Mouse (Mus musculus) forebrain, embryonic 13.5 days (tissue): ENCODE results near the gene Tjp1. TPM values are rescaled to one million over a fixed set of nuclear protein-coding genes. Genes with fewer than 3 reads are reported as not detected.
A peak's percentile ranks its signal among the peaks of the same experiment; 100 is the strongest.

Source experiments
- ATAC-seq: fragments of 200-750 bp; cut with Nextera tagmentation; 2 replicates; pipeline ENCODE4 v1.8.0; 2017
- H3K27ac ChIP-seq: fragments of 300-500 bp; sonication (generic); 2 replicates; pipeline ENCODE4 v1.5.1; 2015; ENCODE audit warnings: inconsistent platforms, mild to moderate bottlenecking, moderate library complexity
- H3K27me3 ChIP-seq: fragments of 300-500 bp; sonication (generic); 2 replicates; pipeline ENCODE4 v1.6.1; 2015; ENCODE audit warnings: mild to moderate bottlenecking, inconsistent platforms
- H3K36me3 ChIP-seq: fragments of 300-500 bp; sonication (generic); 2 replicates; pipeline ENCODE4 v1.6.1; 2015; ENCODE audit warnings: mild to moderate bottlenecking, inconsistent platforms; ENCODE audit not compliant: poor library complexity, severe bottlenecking
- H3K4me1 ChIP-seq: fragments of 300-500 bp; sonication (generic); 2 replicates; pipeline ENCODE4 v1.6.1; 2015; ENCODE audit warnings: inconsistent platforms
- H3K4me2 ChIP-seq: fragments of 300-500 bp; sonication (generic); 2 replicates; pipeline ENCODE4 v1.6.1; 2015; ENCODE audit warnings: inconsistent platforms, mild to moderate bottlenecking, moderate library complexity
- H3K4me3 ChIP-seq: fragments of 300-500 bp; sonication (generic); 2 replicates; pipeline ENCODE4 v1.5.1; 2015; ENCODE audit warnings: mild to moderate bottlenecking, inconsistent platforms
- H3K9ac ChIP-seq: fragments of 300-500 bp; sonication (generic); 2 replicates; pipeline ENCODE4 v1.6.1; 2015; ENCODE audit warnings: mild to moderate bottlenecking, inconsistent platforms
- H3K9me3 ChIP-seq: fragments of 300-500 bp; sonication (generic); replicated peaks from 2 replicates; pipeline ENCODE4 v1.6.1; 2016; ENCODE audit warnings: inconsistent platforms
- WGBS: fragments of 180-500 bp; shearing (Covaris S2); methylation state at CpG from one replicate; pipeline ENCODE4 v1.1.7; 2015; 5-methylcytosine and 5-hydroxymethylcytosine counted together
- polyA plus RNA-seq: library from polyadenylated mRNA; unstranded; fragments of >200 nt; fragmentation: Nextera tagmentation; extraction: Ambion mirVana; gene quantifications from 2 replicates; pipeline ENCODE4 v1.2.1, GENCODE M21; 2015

Gene Tjp1
- polyA plus RNA-seq, 1 experiment from 2014 or later, result 19.9 TPM

DNA sequence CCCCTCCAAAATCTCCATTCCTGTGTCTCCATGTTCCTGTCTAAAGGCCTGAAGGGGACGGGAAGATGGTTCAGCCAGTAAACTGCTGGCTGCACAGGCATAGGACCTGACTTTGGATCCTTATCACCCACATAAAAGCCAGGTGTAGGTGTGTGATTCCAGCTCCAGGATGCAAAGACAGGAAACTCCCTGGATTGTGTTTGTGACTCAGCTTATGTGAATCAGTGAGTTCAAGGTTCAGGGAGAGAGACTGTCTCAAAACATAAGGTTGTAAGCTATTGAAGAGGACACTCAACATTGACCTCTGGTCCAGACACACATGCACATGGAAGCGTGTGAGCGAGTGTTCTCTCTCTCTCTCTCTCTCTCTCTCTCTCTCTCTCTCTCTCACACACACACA is 72.4 kb downstream of the Tjp1 start:
- no peak overlapping the region for H3K4me3 ChIP-seq
- 94% methylated on average over 3 of the region's 3 CpGs for WGBS
- H3K9ac ChIP-seq, result no peak overlapping the region
- H3K9me3 ChIP-seq, result no peaks in the 10 kb centered on the region
- H3K27ac ChIP-seq, result no peak overlapping the region
- H3K4me1 ChIP-seq, result peaks cover 13% of the 10 kb centered on the region
- no peak overlapping the region for H3K4me2 ChIP-seq
- ATAC-seq, result no peak
- H3K27me3 ChIP-seq, result no peaks in the 10 kb centered on the region
- H3K36me3 ChIP-seq, result no peaks in the 10 kb centered on the region

DNA sequence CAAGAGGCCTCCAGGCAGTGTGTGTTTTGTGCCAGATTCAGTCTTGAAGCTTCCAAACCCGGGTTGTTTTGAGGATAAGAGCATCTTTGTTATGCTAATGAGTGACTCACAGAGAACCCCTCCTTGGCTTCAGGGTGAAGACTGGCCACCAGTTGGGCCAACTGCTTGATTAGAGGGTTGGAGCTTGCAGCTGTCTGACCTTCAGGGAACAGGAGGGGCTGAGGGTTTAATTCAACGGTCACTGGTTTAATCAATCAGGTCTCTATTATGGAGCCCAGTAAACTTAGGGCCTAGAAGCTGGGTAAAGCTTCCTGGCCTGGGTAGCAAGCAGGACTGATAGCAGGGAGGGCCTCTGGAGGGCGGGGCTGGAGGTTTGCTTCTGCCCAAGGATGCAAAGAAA is 73.3 kb downstream of the Tjp1 start:
- Histone ChIP-seq H3K4me1 (peaks cover 16% of the 10 kb centered on the region), H3K9me3 (no peaks in the 10 kb centered on the region), H3K9ac (no peak overlapping the region), H3K4me2 (no peak overlapping the region), H3K36me3 (no peaks in the 10 kb centered on the region), H3K4me3 (no peak overlapping the region), H3K27me3 (no peaks in the 10 kb centered on the region), H3K27ac (no peak overlapping the region)
- peak; percentile 50; the same call in 1 of the 2 replicates for ATAC-seq
- WGBS, result 9% methylated on average over 3 of the region's 3 CpGs

- ATAC-seq, result no peak
- no peak overlapping the region for H3K4me3 ChIP-seq
- WGBS, result 92% methylated on average over 3 of the region's 3 CpGs
Measured at GRCm38 (mm10) chr7:65452246-65452645, 75.3 kb downstream of the Tjp1 start.

DNA sequence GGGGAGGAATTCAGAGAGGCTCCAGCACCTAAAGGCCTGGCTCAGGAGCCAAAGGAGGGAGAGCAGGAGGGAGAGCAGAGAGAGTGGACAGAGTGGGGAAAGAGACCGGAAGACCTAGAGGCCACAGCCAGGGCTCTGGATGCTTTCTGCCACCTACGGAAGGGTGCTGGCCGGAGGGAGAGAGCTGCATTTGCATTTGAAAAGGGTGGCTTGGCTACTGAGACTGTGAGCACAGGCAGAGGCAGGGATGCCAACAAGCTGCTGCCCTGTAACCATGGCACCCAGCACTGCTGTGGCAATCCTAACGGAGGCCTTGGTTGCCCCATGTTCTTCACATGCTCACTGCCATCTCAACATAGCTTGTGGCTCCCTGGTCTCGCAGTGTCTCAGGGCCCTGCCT is 77.4 kb downstream of the Tjp1 start:
- Histone ChIP-seq H3K4me2 (no peak overlapping the region), H3K36me3 (no peaks in the 10 kb centered on the region), H3K27ac (peak overlapping the region; percentile 66), H3K9ac (no peak overlapping the region), H3K4me3 (no peak overlapping the region), H3K27me3 (no peaks in the 10 kb centered on the region), H3K9me3 (no peaks in the 10 kb centered on the region), H3K4me1 (peaks cover 16% of the 10 kb centered on the region)
- peak; percentile 91 for ATAC-seq
- WGBS, result 9% methylated on average over 5 of the region's 5 CpGs

More at GRCm38 (mm10) chr7:65452246-65452645, 75.3 kb downstream of the Tjp1 start:
- Histone ChIP-seq H3K4me2 (no peak overlapping the region), H3K27me3 (no peaks in the 10 kb centered on the region), H3K4me1 (peaks cover 16% of the 10 kb centered on the region), H3K36me3 (no peaks in the 10 kb centered on the region), H3K27ac (no peak overlapping the region), H3K9me3 (no peaks in the 10 kb centered on the region), H3K9ac (no peak overlapping the region)

DNA sequence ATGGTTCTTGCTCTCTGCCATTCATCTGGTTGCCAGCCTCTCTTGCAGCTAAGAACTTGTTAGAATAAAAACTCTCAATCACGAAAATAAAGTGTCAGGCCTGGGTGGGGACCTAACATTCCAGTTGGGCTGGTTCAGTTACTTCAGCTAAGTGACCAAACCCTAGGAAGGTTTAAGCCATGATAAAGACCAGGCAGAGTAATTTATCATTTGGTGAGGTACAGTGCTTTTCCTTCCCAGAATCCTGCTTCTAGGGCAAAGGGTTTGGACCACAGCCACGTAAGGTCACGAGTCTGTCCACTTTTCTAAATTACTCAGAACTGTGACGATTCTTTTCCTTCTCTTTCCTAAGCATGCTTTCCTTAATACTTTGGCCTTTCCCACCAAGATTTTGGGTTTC is 86.1 kb downstream of the Tjp1 start:
- no peak for ATAC-seq
- WGBS, result 91% methylated on average over 4 of the region's 4 CpGs
- Histone ChIP-seq H3K4me2 (no peak overlapping the region), H3K27ac (no peak overlapping the region), H3K4me1 (no peaks in the 10 kb centered on the region; the same call in 1 of the 2 replicates), H3K36me3 (no peaks in the 10 kb centered on the region), H3K27me3 (no peaks in the 10 kb centered on the region), H3K9ac (no peak overlapping the region), H3K9me3 (no peaks in the 10 kb centered on the region), H3K4me3 (no peak overlapping the region)

GRCm38 (mm10) chr7:65439518-65439917 is 88.1 kb downstream of the Tjp1 start:
- Histone ChIP-seq H3K27me3 (no peaks in the 10 kb centered on the region), H3K4me2 (no peak overlapping the region), H3K4me3 (no peak overlapping the region), H3K36me3 (no peaks in the 10 kb centered on the region), H3K4me1 (no peaks in the 10 kb centered on the region; the same call in 1 of the 2 replicates), H3K9ac (no peak overlapping the region), H3K27ac (no peak overlapping the region), H3K9me3 (no peaks in the 10 kb centered on the region)
- 78% methylated on average over 8 of the region's 8 CpGs for WGBS
- no peak for ATAC-seq

- H3K27me3 ChIP-seq, result no peaks in the 10 kb centered on the region
- no peaks in the 10 kb centered on the region for H3K36me3 ChIP-seq
- H3K9me3 ChIP-seq, result no peaks in the 10 kb centered on the region
- H3K4me1 ChIP-seq, result no peaks in the 10 kb centered on the region; the same call in 1 of the 2 replicates
- H3K27ac ChIP-seq, result no peak overlapping the region
- ATAC-seq, result no peak
- H3K4me3 ChIP-seq, result no peak overlapping the region
- WGBS, result 65% methylated on average over 5 of the region's 5 CpGs
- no peak overlapping the region for H3K9ac ChIP-seq
- no peak overlapping the region for H3K4me2 ChIP-seq
Measured at GRCm38 (mm10) chr7:65438146-65438545, 89.4 kb downstream of the Tjp1 start.

DNA sequence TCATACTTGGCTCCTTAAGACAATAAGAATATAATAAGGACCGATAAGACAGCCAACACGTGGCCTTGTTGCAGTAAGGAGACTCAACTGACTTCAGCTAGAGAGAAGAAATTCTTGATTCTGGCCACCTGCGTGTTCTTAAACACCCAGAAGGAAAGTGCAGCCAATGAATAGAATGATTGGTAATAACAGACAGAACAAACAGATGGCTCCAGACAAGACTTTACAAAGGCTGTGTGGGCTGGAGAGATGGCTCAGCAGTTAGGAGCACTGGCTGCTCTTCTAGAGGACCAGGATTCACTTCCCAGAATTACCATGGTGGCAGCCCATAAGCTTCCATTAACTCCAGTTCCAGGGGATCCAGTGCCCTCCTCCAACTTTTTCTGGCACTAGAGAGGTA is 90.7 kb downstream of the Tjp1 start:
- ATAC-seq, result no peak
- Histone ChIP-seq H3K27me3 (no peaks in the 10 kb centered on the region), H3K9me3 (no peaks in the 10 kb centered on the region), H3K36me3 (no peaks in the 10 kb centered on the region), H3K4me1 (no peaks in the 10 kb centered on the region; the same call in 1 of the 2 replicates), H3K4me3 (no peak overlapping the region), H3K27ac (no peak overlapping the region), H3K9ac (no peak overlapping the region), H3K4me2 (no peak overlapping the region)
- 90% methylated on average over 3 of the region's 3 CpGs for WGBS

GRCm38 (mm10) chr7:65431018-65431695 is 96.4 kb downstream of the Tjp1 start:
- no peak for ATAC-seq
- H3K9me3 ChIP-seq, result no peaks in the 10 kb centered on the region
- H3K4me1 ChIP-seq, result 0 out of 2 replicates have a peak, but pooled peaks cover 3% of the 10 kb centered on the region

GRCm38 (mm10) chr7:65430401-65430800 is 97.2 kb downstream of the Tjp1 start:
- no peak overlapping the region for H3K9ac ChIP-seq
- H3K27ac ChIP-seq, result no peak overlapping the region
- WGBS, result 14% methylated on average over 8 of the region's 8 CpGs
- 0 out of 2 replicates have a peak, but pooled peaks cover 3% of the 10 kb centered on the region for H3K4me1 ChIP-seq
- no peak for ATAC-seq
- no peaks in the 10 kb centered on the region for H3K27me3 ChIP-seq
- H3K9me3 ChIP-seq, result no peaks in the 10 kb centered on the region
- no peak overlapping the region for H3K4me2 ChIP-seq
- H3K36me3 ChIP-seq, result no peaks in the 10 kb centered on the region
- H3K4me3 ChIP-seq, result no peak overlapping the region

More at GRCm38 (mm10) chr7:65431018-65431695, 96.4 kb downstream of the Tjp1 start:
- WGBS, result 28% methylated on average over 9 of the region's 9 CpGs
- Histone ChIP-seq H3K4me2 (no peak overlapping the region), H3K27ac (no peak overlapping the region), H3K36me3 (no peaks in the 10 kb centered on the region), H3K9ac (no peak overlapping the region), H3K27me3 (no peaks in the 10 kb centered on the region), H3K4me3 (no peak overlapping the region)

GRCm38 (mm10) chr7:65424519-65424918 is 103.1 kb downstream of the Tjp1 start:
- no peak for ATAC-seq
- Histone ChIP-seq H3K27ac (no peak overlapping the region), H3K36me3 (no peaks in the 10 kb centered on the region), H3K4me3 (no peak overlapping the region), H3K27me3 (no peaks in the 10 kb centered on the region), H3K9ac (no peak overlapping the region), H3K4me1 (peaks cover 11% of the 10 kb centered on the region), H3K4me2 (no peak overlapping the region), H3K9me3 (no peaks in the 10 kb centered on the region)
- WGBS, result 88% methylated on average over 8 of the region's 8 CpGs

GRCm38 (mm10) chr7:65422456-65422855 is 105.1 kb downstream of the Tjp1 start:
- no peaks in the 10 kb centered on the region for H3K36me3 ChIP-seq
- no peak overlapping the region for H3K4me3 ChIP-seq
- H3K27ac ChIP-seq, result no peak overlapping the region
- no peaks in the 10 kb centered on the region for H3K27me3 ChIP-seq
- peaks cover 11% of the 10 kb centered on the region for H3K4me1 ChIP-seq
- WGBS, result 96% methylated on average over 1 of the region's 1 CpGs
- no peaks in the 10 kb centered on the region for H3K9me3 ChIP-seq
- no peak overlapping the region for H3K4me2 ChIP-seq
- ATAC-seq, result no peak
- no peak overlapping the region for H3K9ac ChIP-seq

DNA sequence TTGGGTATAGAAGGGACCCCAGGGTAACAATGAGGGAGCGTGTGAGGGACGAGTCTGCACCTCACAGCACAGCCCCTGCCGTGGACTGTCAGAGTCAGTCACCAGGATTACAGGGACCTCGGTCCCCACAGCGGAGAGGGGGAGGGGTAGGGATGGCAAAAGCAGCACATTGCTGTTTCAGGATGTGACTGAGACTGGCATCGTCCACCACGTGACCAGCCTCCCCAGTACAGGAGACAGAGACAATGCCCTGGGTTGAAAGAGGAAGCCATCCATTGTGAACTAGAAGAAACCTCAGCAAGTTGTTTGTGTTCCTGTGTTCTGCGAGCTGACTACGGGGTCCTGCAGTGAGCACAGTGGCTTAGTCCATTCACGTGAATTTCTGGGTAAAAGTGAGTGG is 106.1 kb downstream of the Tjp1 start:
- ATAC-seq, result peak; percentile 90
- Histone ChIP-seq H3K4me2 (peak overlapping the region; percentile 49), H3K9ac (no peak overlapping the region), H3K27me3 (no peaks in the 10 kb centered on the region), H3K4me1 (peaks cover 17% of the 10 kb centered on the region), H3K36me3 (no peaks in the 10 kb centered on the region), H3K27ac (no peak overlapping the region), H3K9me3 (no peaks in the 10 kb centered on the region), H3K4me3 (peak overlapping the region; percentile 11)
- WGBS, result 3% methylated on average over 10 of the region's 10 CpGs
